Mouse (Mus musculus) intestine, embryonic 14.5 days (tissue): Measurements from ENCODE around the gene Serpinb6d. TPM values are rescaled to one million over a fixed set of nuclear protein-coding genes. Genes with fewer than 3 reads are reported as not detected.

Experiments used
- ATAC-seq: fragments of 200-750 bp; cut with Nextera tagmentation; replicated peaks from 2 replicates; pipeline ENCODE4 v1.8.0; 2017; ENCODE audit warnings: low read depth, moderate number of reproducible peaks, moderate TSS enrichment, moderate library complexity; ENCODE audit not compliant: low FRiP score, low TSS enrichment
- DNase-seq: peaks from one replicate; pipeline ENCODE4 v3.0.0-alpha.2; 2018; ENCODE audit warnings: low spot score
- H3K27ac ChIP-seq: fragments of 300-500 bp; sonication (generic); 2 replicates; pipeline ENCODE4 v1.5.1; 2014; ENCODE audit warnings: low read depth, mild to moderate bottlenecking, control low read depth
- H3K27me3 ChIP-seq: fragments of 300-500 bp; sonication (generic); replicated peaks from 2 replicates; pipeline ENCODE4 v1.6.1; 2014; ENCODE audit warnings: low read length, control low read depth; ENCODE audit not compliant: control insufficient read depth, insufficient read depth
- H3K36me3 ChIP-seq: fragments of 300-500 bp; sonication (generic); 2 replicates; pipeline ENCODE4 v1.6.1; 2014; ENCODE audit warnings: low read length, control low read depth; ENCODE audit not compliant: control insufficient read depth, insufficient read depth
- H3K4me1 ChIP-seq: fragments of 300-500 bp; sonication (generic); replicated peaks from 2 replicates; pipeline ENCODE4 v1.6.1; 2014; ENCODE audit warnings: low read length, control low read depth, mixed read lengths; ENCODE audit not compliant: control insufficient read depth, insufficient read depth
- H3K4me2 ChIP-seq: fragments of 300-500 bp; sonication (generic); 2 replicates; pipeline ENCODE4 v1.6.1; 2014; ENCODE audit warnings: low read length
- H3K4me3 ChIP-seq: fragments of 300-500 bp; sonication (generic); 2 replicates; pipeline ENCODE4 v1.5.1; 2014; ENCODE audit warnings: low read depth, low read length, control low read depth, mixed read lengths
- H3K9ac ChIP-seq: fragments of 300-500 bp; sonication (generic); 2 replicates; pipeline ENCODE4 v1.6.1; 2014; ENCODE audit warnings: mild to moderate bottlenecking, low read length
- H3K9me3 ChIP-seq: fragments of 300-500 bp; sonication (generic); 2 replicates; pipeline ENCODE4 v1.6.1; 2016; ENCODE audit warnings: low read length, control low read depth; ENCODE audit not compliant: control insufficient read depth
- WGBS: fragments of 180-500 bp; shearing (Covaris S2); extraction: QIAGEN DNeasy Blood & Tissue Kit; methylation state at CpG from one replicate; pipeline ENCODE4 v1.1.7; 2014; 5-methylcytosine and 5-hydroxymethylcytosine counted together
- polyA plus RNA-seq: library from polyadenylated mRNA; unstranded; fragments of >200 nt; fragmentation: Nextera tagmentation; extraction: Ambion mirVana; gene quantifications from 2 replicates; pipeline ENCODE4 v1.2.1, GENCODE M21; 2014

Serpinb6d gene
- not detected in 2 replicates for polyA plus RNA-seq

GRCm38 (mm10) chr13:33661105-33661504 lies at the start of gene Serpinb6d:
TSS of gene Serpinb6d (plus strand) at chr13:33661405.
- H3K9me3 ChIP-seq: no peaks in the 10 kb centered on the region
- WGBS: 72% methylated on average over 1 of the region's 1 CpGs

GRCm38 (mm10) chr13:33622921-33623320 lies 38.3 kb upstream of the Serpinb6d start:
- DNase-seq (no peak), ATAC-seq (no peak)
- Histone ChIP-seq H3K27me3 (no peaks in the 10 kb centered on the region), H3K27ac (no peak overlapping the region), H3K36me3 (no peaks in the 10 kb centered on the region), H3K4me1 (no peaks in the 10 kb centered on the region), H3K9me3 (no peaks in the 10 kb centered on the region), H3K4me3 (no peak overlapping the region), H3K4me2 (no peak overlapping the region), H3K9ac (no peak overlapping the region)
- 93% methylated on average over 2 of the region's 2 CpGs for WGBS

More at GRCm38 (mm10) chr13:33661105-33661504, at the start of gene Serpinb6d:
- H3K27ac ChIP-seq: no peak within 1 kb of the TSS
- no peaks in the 10 kb centered on the region for H3K4me1 ChIP-seq
- no peak within 1 kb of the TSS for H3K9ac ChIP-seq
- H3K4me3 ChIP-seq: no peak within 1 kb of the TSS
- no peaks in the 10 kb centered on the region for H3K36me3 ChIP-seq
- ATAC-seq: no peak
- no peak for DNase-seq
- H3K27me3 ChIP-seq: no peaks in the 10 kb centered on the region
- H3K4me2 ChIP-seq: no peak within 1 kb of the TSS

GRCm38 (mm10) chr13:33642540-33642939 lies 18.7 kb upstream of the Serpinb6d start:
- no peak for ATAC-seq
- DNase-seq: no peak
- Histone ChIP-seq H3K27ac (no peak overlapping the region), H3K4me2 (no peak overlapping the region), H3K27me3 (no peaks in the 10 kb centered on the region), H3K4me1 (no peaks in the 10 kb centered on the region), H3K4me3 (no peak overlapping the region), H3K9me3 (no peaks in the 10 kb centered on the region), H3K9ac (no peak overlapping the region), H3K36me3 (no peaks in the 10 kb centered on the region)
- 79% methylated on average over 2 of the region's 2 CpGs for WGBS

GRCm38 (mm10) chr13:33662550-33662949 lies 1.3 kb downstream of the Serpinb6d start:
- no peaks in the 10 kb centered on the region for H3K36me3 ChIP-seq
- H3K4me1 ChIP-seq: no peaks in the 10 kb centered on the region
- H3K4me3 ChIP-seq: no peak overlapping the region
- H3K9ac ChIP-seq: no peak overlapping the region
- ATAC-seq (no peak), DNase-seq (no peak)
- no peak overlapping the region for H3K27ac ChIP-seq
- no peaks in the 10 kb centered on the region for H3K9me3 ChIP-seq
- no peak overlapping the region for H3K4me2 ChIP-seq
- no peaks in the 10 kb centered on the region for H3K27me3 ChIP-seq

DNA sequence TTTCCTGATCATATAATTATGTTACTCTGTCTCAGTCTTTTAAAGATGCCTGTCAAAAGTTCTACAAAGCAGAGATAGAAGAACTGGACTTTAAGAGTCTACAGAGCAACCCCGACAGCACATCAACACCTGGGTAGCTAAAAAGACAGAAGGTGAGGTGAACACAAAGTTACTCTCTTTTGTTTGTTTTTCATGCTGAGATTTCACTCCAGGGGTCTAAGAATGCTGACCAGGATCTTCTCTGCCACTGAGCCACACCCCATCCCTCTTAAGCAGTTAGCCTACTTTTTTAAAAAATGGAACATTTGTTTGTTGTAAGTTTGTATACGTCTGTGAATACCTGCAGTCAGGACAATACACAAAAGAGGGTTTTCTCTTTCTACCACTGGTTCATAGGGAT lies 59.1 kb downstream of the Serpinb6d start:
- WGBS: 70% methylated on average over 2 of the region's 2 CpGs
- no peaks in the 10 kb centered on the region for H3K9me3 ChIP-seq

More for the DNA sequence above, 59.1 kb downstream of the Serpinb6d start:
- Histone ChIP-seq H3K4me2 (no peak overlapping the region), H3K4me1 (no peaks in the 10 kb centered on the region), H3K36me3 (no peaks in the 10 kb centered on the region), H3K4me3 (no peak overlapping the region), H3K9ac (no peak overlapping the region), H3K27ac (no peak overlapping the region), H3K27me3 (no peaks in the 10 kb centered on the region)
- DNase-seq (no peak), ATAC-seq (no peak)

Other genes starting within 250 kb of the Serpinb6d start
- gene Serpinb9g, start 176.6 kb upstream of the Serpinb6d start, polyA plus RNA-seq: not detected in 2 replicates
- gene Serpinb6e, start 182.0 kb downstream of the Serpinb6d start, polyA plus RNA-seq: not detected in 2 replicates
- gene Serpinb6c, start 244.3 kb downstream of the Serpinb6d start, polyA plus RNA-seq: 0.14 TPM in 1 of 2 replicates, not detected in the other